Comparison of ENCODE assay signal across 19 mouse cellular contexts in genomic region chr5:27657672-27658071, GRCm38 (mm10).
DNase-seq lines count a peak whose midpoint lies in the region; ATAC-seq and TF ChIP-seq lines count a peak whose summit lies in the region.
"Had no signal": no experiment of that assay in that cellular context is flagged by ENCODE, and none has a peak within 500 bp of the region (broad histone marks: within the 10 kb centered on the region; RNA-seq: fewer than 3 reads in every experiment).

No protein-coding gene starts in this region.

- H3K4me1 ChIP-seq in heart, embryonic 11.5 days (ENCODE audit: control insufficient read depth, insufficient read depth, low read length), result no peaks in the 10 kb centered on the region
- H3K4me1 ChIP-seq in limb, embryonic 12.5 days (replicated peaks), result no peaks in the 10 kb centered on the region
- H3K4me1 ChIP-seq in limb, embryonic 10.5 days, result peaks cover 10% of the 10 kb centered on the region; the same call in 1 of the 2 replicates
- H3K4me1 ChIP-seq in stomach, embryonic 15.5 days, result no peaks in the 10 kb centered on the region
- H3K4me1 ChIP-seq in stomach, postnatal 0 days (replicated peaks; ENCODE audit: control insufficient read depth, insufficient read depth), result no peaks in the 10 kb centered on the region
- H3K4me1 ChIP-seq: hindbrain, embryonic 12.5 days had no signal

- no peak overlapping the region for H3K4me2 ChIP-seq in heart, embryonic 11.5 days
- H3K4me2 ChIP-seq in limb, embryonic 12.5 days, result no peak overlapping the region
- H3K4me2 ChIP-seq in stomach, embryonic 15.5 days, result no peak overlapping the region
- no peak overlapping the region for H3K4me2 ChIP-seq in stomach, postnatal 0 days (replicated peaks; ENCODE audit: low read depth)
- H3K4me2 ChIP-seq: hindbrain, embryonic 12.5 days had no signal

- no peak overlapping the region for H3K9ac ChIP-seq in heart, embryonic 11.5 days (ENCODE audit: low read depth, low read length)
- H3K9ac ChIP-seq in limb, embryonic 12.5 days (replicated peaks), result no peak overlapping the region
- no peak overlapping the region for H3K9ac ChIP-seq in stomach, embryonic 15.5 days
- no peak overlapping the region for H3K9ac ChIP-seq in stomach, postnatal 0 days (ENCODE audit: low read length)
- H3K9ac ChIP-seq: hindbrain, embryonic 12.5 days had no signal

- intact Hi-C loops in gastrocnemius, postnatal 14 days (cut with DNase I; ENCODE audit: low total_unique reads), result no loop called here

- H3K27me3 ChIP-seq in heart, embryonic 11.5 days (ENCODE audit: control insufficient read depth, insufficient read depth, low read length), result no peaks in the 10 kb centered on the region
- H3K27me3 ChIP-seq in limb, embryonic 12.5 days, result no peaks in the 10 kb centered on the region
- H3K27me3 ChIP-seq in limb, embryonic 10.5 days (ENCODE audit: low read depth, poor library complexity, severe bottlenecking), result no peaks in the 10 kb centered on the region
- H3K27me3 ChIP-seq in stomach, embryonic 15.5 days (replicated peaks), result no peaks in the 10 kb centered on the region
- H3K27me3 ChIP-seq in stomach, postnatal 0 days (ENCODE audit: control insufficient read depth, insufficient read depth, low read length), result no peaks in the 10 kb centered on the region
- H3K27me3 ChIP-seq: hindbrain, embryonic 12.5 days had no signal

- no peak for ATAC-seq in heart, embryonic 11.5 days (replicated peaks; ENCODE audit: insufficient number of reproducible peaks, low FRiP score, low TSS enrichment)
- no peak for ATAC-seq in limb, embryonic 12.5 days (ENCODE audit: insufficient number of reproducible peaks, insufficient read depth, low FRiP score, low TSS enrichment, low read depth)
- no peak for ATAC-seq in stomach, embryonic 15.5 days (ENCODE audit: insufficient read depth, low FRiP score, low read depth)
- no peak for ATAC-seq in stomach, postnatal 0 days (ENCODE audit: low FRiP score, low TSS enrichment)
- ATAC-seq: forebrain, embryonic 14.5 days; inflammation-experienced regulatory T-cells, adult 6 months had no signal

- H3K36me3 ChIP-seq in heart, embryonic 11.5 days (ENCODE audit: control insufficient read depth, insufficient read depth, low read length), result no peaks in the 10 kb centered on the region
- no peaks in the 10 kb centered on the region for H3K36me3 ChIP-seq in limb, embryonic 12.5 days
- no peaks in the 10 kb centered on the region for H3K36me3 ChIP-seq in limb, embryonic 10.5 days
- no peaks in the 10 kb centered on the region for H3K36me3 ChIP-seq in stomach, embryonic 15.5 days
- no peaks in the 10 kb centered on the region for H3K36me3 ChIP-seq in stomach, postnatal 0 days (ENCODE audit: control insufficient read depth, insufficient read depth, low read length)
- H3K36me3 ChIP-seq: hindbrain, embryonic 12.5 days had no signal

- 51% methylated on average over 4 of the region's 4 CpGs for WGBS in heart, embryonic 11.5 days (ENCODE audit: insufficient replicate concordance)
- WGBS in limb, embryonic 12.5 days, result 50% methylated on average over 4 of the region's 4 CpGs
- whole genome bisulfite sequencing in limb, embryonic 10.5 days, result 65% methylated on average over 4 of the region's 4 CpGs
- WGBS in stomach, embryonic 15.5 days, result 59% methylated on average over 4 of the region's 4 CpGs
- 61% methylated on average over 4 of the region's 4 CpGs for WGBS in stomach, postnatal 0 days

- DNase-seq in heart, adult 11 months, result no peak
- no peak for DNase-seq in limb, embryonic 10.5 days (ENCODE audit: low spot score)
- no peak for DNase-seq in stomach, postnatal 0 days (ENCODE audit: low spot score)
- no peak for DNase-seq in gastrocnemius, postnatal 14 days
- DNase-seq: adrenal gland, adult 8-10 months; B cell, adult 2 months; cerebellum, adult 11 months; left cerebral cortex, postnatal 4 days; lung, adult 2 months; midbrain, embryonic 14.5 days; retina, postnatal 1 day; right cerebral cortex, postnatal 4 days had no signal

- TF ChIP-seq CTCF in stomach, postnatal 0 days (IDR thresholded peaks at IDR 0.05; ENCODE audit: low read depth), result no peak

- no peak for TF ChIP-seq EP300 in stomach, postnatal 0 days (optimal IDR thresholded peaks at IDR 0.05)

- H3K27ac ChIP-seq in heart, embryonic 11.5 days (ENCODE audit: low read depth, low read length), result peak overlapping the region; percentile 41; the same call in 1 of the 2 replicates
- H3K27ac ChIP-seq in limb, embryonic 12.5 days, result peak overlapping the region; percentile 46; the same call in 1 of the 2 replicates
- H3K27ac ChIP-seq in limb, embryonic 10.5 days, result no peak overlapping the region
- H3K27ac ChIP-seq in stomach, embryonic 15.5 days, result peak overlapping the region; percentile 11; the same call in 1 of the 2 replicates
- H3K27ac ChIP-seq in stomach, postnatal 0 days (replicated peaks), result no peak overlapping the region
- H3K27ac ChIP-seq: hindbrain, embryonic 12.5 days had no signal

- H3K9me3 ChIP-seq in heart, embryonic 11.5 days (replicated peaks; ENCODE audit: control insufficient read depth, low read length), result no peaks in the 10 kb centered on the region
- no peaks in the 10 kb centered on the region for H3K9me3 ChIP-seq in limb, embryonic 12.5 days
- H3K9me3 ChIP-seq in limb, embryonic 10.5 days (replicated peaks), result no peaks in the 10 kb centered on the region
- H3K9me3 ChIP-seq in stomach, embryonic 15.5 days, result no peaks in the 10 kb centered on the region
- H3K9me3 ChIP-seq in stomach, postnatal 0 days (ENCODE audit: control insufficient read depth, low read length), result no peaks in the 10 kb centered on the region
- H3K9me3 ChIP-seq: hindbrain, embryonic 12.5 days had no signal

- no peak overlapping the region for H3K4me3 ChIP-seq in heart, embryonic 11.5 days (ENCODE audit: low read depth, low read length)
- no peak overlapping the region for H3K4me3 ChIP-seq in limb, embryonic 12.5 days (replicated peaks)
- no peak overlapping the region for H3K4me3 ChIP-seq in limb, embryonic 10.5 days
- no peak overlapping the region for H3K4me3 ChIP-seq in stomach, embryonic 15.5 days (replicated peaks)
- H3K4me3 ChIP-seq in stomach, postnatal 0 days (ENCODE audit: low read depth, low read length), result no peak overlapping the region
- H3K4me3 ChIP-seq: hindbrain, embryonic 12.5 days; myocyte had no signal

Comparison
In these comparisons a context has a peak if more than half of its experiments do, and no peak if none do; other contexts are left out.
1. H3K27ac ChIP-seq: peak in heart, embryonic 11.5 days (single experiment), limb, embryonic 12.5 days (single experiment) and stomach, embryonic 15.5 days (single experiment); none in limb, embryonic 10.5 days (single experiment) and stomach, postnatal 0 days (single experiment).